Mouse (Mus musculus): ENCODE measurements around the gene Cacng6. TPM values are rescaled to one million over a fixed set of nuclear protein-coding genes. Genes with fewer than 3 reads are reported as not detected.

Cacng6 gene
- 0.09 TPM in 1 of 2 replicates, not detected in the other for polyA plus RNA-seq (2014; fragmentation: Nextera tagmentation; extraction: Ambion mirVana)

DNA sequence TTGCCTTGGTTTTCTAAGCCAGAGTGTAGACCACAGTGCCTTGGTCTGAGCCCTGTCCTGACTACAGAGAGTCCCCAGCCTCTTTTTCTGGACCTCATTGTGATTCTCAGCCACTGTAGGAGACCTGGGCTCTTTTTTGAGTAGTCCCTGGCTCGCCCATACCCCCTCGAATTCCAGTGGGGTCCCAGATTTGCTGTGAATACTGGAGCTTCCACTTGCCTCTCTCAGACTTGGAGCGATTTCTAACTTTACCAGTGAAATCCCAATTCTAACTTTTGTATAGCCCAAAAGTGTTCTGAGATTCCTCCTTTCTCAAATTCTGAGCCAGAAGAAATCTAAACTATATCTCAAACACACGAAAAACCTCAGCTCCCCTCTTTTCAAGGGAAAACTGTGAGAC, at the start of gene Cacng6:
Gene Cacng6, plus strand, starts transcription at position 301 of the 400 bp plus-strand sequence.
- Histone ChIP-seq H3K9ac (ENCODE audit: low read length) (peak within 1 kb of the TSS; percentile 36), H3K9me3 (replicated peaks; ENCODE audit: control insufficient read depth, low read length) (no peaks in the 10 kb centered on the region), H3K4me1 (ENCODE audit: control insufficient read depth, insufficient read depth, low read length) (0 out of 2 replicates have a peak, but pooled peaks cover 3% of the 10 kb centered on the region), H3K27ac (ENCODE audit: low read depth, low read length) (no peak within 1 kb of the TSS), H3K4me3 (ENCODE audit: low read depth, low read length) (peak within 1 kb of the TSS; percentile 9; the same call in 1 of the 2 replicates), H3K4me2 (ENCODE audit: low read length) (peak within 1 kb of the TSS; percentile 47), H3K36me3 (ENCODE audit: control insufficient read depth, insufficient read depth, low read length) (no peaks in the 10 kb centered on the region), H3K27me3 (replicated peaks; ENCODE audit: control insufficient read depth, insufficient read depth, low read length) (peaks cover 23% of the 10 kb centered on the region)
- 45% methylated on average over 4 of the region's 4 CpGs for WGBS
- ATAC-seq (no peak), DNase-seq (ENCODE audit: low spot score) (no peak)

GRCm38 (mm10) chr7:3376831-3377230, 47.2 kb upstream of the Cacng6 start:
- Histone ChIP-seq H3K36me3 (ENCODE audit: control insufficient read depth, insufficient read depth, low read length) (no peaks in the 10 kb centered on the region), H3K4me3 (ENCODE audit: low read depth, low read length) (no peak overlapping the region), H3K9ac (ENCODE audit: low read length) (no peak overlapping the region), H3K4me1 (ENCODE audit: control insufficient read depth, insufficient read depth, low read length) (no peaks in the 10 kb centered on the region), H3K9me3 (replicated peaks; ENCODE audit: control insufficient read depth, low read length) (no peaks in the 10 kb centered on the region), H3K27me3 (replicated peaks; ENCODE audit: control insufficient read depth, insufficient read depth, low read length) (no peaks in the 10 kb centered on the region), H3K27ac (ENCODE audit: low read depth, low read length) (no peak overlapping the region), H3K4me2 (ENCODE audit: low read length) (no peak overlapping the region)
- DNase-seq (ENCODE audit: low spot score) (no peak), ATAC-seq (no peak; the same call in 1 of the 2 replicates)
- 56% methylated on average over 4 of the region's 4 CpGs for WGBS

DNA sequence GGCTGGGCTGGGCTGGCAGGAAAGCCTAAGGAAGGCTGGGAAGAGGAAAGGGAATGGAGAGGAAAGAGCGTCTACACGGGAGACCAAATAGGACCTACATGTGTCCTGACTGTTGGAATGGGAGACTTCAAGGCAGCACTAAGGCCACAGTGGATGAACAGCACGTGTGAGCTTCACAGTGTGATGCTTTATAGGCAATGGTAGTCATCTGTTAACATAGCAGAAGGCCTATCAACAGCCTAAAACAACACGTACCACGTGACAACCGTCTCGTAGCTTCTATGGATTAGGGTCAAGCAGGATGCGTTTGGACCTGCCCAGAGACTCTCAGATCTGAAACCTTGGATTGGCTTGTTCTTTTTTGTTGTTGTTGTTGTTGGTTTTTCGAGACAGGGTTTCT, 41.9 kb upstream of the Cacng6 start:
- Histone ChIP-seq H3K27me3 (replicated peaks; ENCODE audit: control insufficient read depth, insufficient read depth, low read length) (no peaks in the 10 kb centered on the region), H3K4me3 (ENCODE audit: low read depth, low read length) (no peak overlapping the region), H3K9me3 (replicated peaks; ENCODE audit: control insufficient read depth, low read length) (no peaks in the 10 kb centered on the region), H3K27ac (ENCODE audit: low read depth, low read length) (no peak overlapping the region), H3K4me2 (ENCODE audit: low read length) (no peak overlapping the region), H3K4me1 (ENCODE audit: control insufficient read depth, insufficient read depth, low read length) (no peaks in the 10 kb centered on the region), H3K9ac (ENCODE audit: low read length) (no peak overlapping the region), H3K36me3 (ENCODE audit: control insufficient read depth, insufficient read depth, low read length) (no peaks in the 10 kb centered on the region)
- 86% methylated on average over 9 of the region's 9 CpGs for WGBS
- DNase-seq (ENCODE audit: low spot score) (no peak), ATAC-seq (no peak)

- ATAC-seq, result no peak
- Histone ChIP-seq H3K27me3 (replicated peaks; ENCODE audit: control insufficient read depth, insufficient read depth, low read length) (no peaks in the 10 kb centered on the region), H3K4me1 (ENCODE audit: control insufficient read depth, insufficient read depth, low read length) (0 out of 2 replicates have a peak, but pooled peaks cover 3% of the 10 kb centered on the region), H3K4me2 (ENCODE audit: low read length) (no peak overlapping the region), H3K9me3 (replicated peaks; ENCODE audit: control insufficient read depth, low read length) (no peaks in the 10 kb centered on the region), H3K27ac (ENCODE audit: low read depth, low read length) (no peak overlapping the region), H3K36me3 (ENCODE audit: control insufficient read depth, insufficient read depth, low read length) (no peaks in the 10 kb centered on the region), H3K9ac (ENCODE audit: low read length) (no peak overlapping the region), H3K4me3 (ENCODE audit: low read depth, low read length) (no peak overlapping the region)
- no peak for DNase-seq (ENCODE audit: low spot score)
- WGBS, result 92% methylated on average over 5 of the region's 5 CpGs
Observed at GRCm38 (mm10) chr7:3384807-3385319, 39.1 kb upstream of the Cacng6 start.

DNA sequence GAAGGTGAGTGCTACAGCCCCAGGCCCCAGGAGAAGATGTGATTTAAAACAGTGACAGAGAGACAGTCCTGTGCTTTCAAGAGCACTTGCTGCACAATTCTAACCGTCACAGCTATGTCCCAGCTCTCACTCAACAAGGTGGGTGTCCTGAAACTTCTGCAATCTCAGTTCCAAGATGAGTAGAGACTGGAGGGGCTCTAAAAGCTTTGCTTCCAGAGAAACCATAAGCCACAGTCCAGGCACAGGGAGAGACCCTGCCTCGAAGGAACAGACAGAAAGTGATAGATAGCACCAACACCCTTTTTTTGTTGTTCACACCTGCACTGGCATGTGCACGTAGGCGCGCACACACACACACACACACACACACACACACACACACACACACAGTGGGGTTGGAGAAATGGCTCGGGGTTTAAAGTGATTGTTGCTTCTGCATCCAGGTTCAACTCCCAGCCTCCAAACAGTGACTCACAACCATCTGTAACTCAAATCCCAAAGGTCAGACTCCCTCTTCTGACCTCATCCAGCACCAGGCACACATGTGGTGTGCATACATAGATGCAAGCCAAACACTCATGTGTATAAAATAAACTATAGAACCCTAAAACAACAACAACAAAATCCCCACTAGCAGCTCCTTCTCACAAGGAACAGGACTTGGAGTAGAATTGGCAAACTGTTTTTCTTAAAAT, 37.8 kb upstream of the Cacng6 start:
- peaks cover 5% of the 10 kb centered on the region for H3K4me1 ChIP-seq (ENCODE audit: control insufficient read depth, insufficient read depth, low read length)
- no peak overlapping the region for H3K4me3 ChIP-seq (ENCODE audit: low read depth, low read length)
- H3K36me3 ChIP-seq (ENCODE audit: control insufficient read depth, insufficient read depth, low read length), result no peaks in the 10 kb centered on the region
- no peak for DNase-seq (ENCODE audit: low spot score)
- H3K27ac ChIP-seq (ENCODE audit: low read depth, low read length), result no peak overlapping the region
- WGBS, result 78% methylated on average over 6 of the region's 6 CpGs
- H3K9me3 ChIP-seq (replicated peaks; ENCODE audit: control insufficient read depth, low read length), result no peaks in the 10 kb centered on the region
- no peak overlapping the region for H3K9ac ChIP-seq (ENCODE audit: low read length)
- H3K4me2 ChIP-seq (ENCODE audit: low read length), result no peak overlapping the region
- no peak for ATAC-seq
- H3K27me3 ChIP-seq (replicated peaks; ENCODE audit: control insufficient read depth, insufficient read depth, low read length), result no peaks in the 10 kb centered on the region

- ATAC-seq (no peak), DNase-seq (ENCODE audit: low spot score) (no peak)
- peaks cover 14% of the 10 kb centered on the region for H3K4me1 ChIP-seq (ENCODE audit: control insufficient read depth, insufficient read depth, low read length)
- H3K4me2 ChIP-seq (ENCODE audit: low read length), result 0 out of 2 replicates have a peak overlapping the region, but pooled peaks have one; percentile 14
- H3K4me3 ChIP-seq (ENCODE audit: low read depth, low read length), result no peak overlapping the region
- H3K27ac ChIP-seq (ENCODE audit: low read depth, low read length), result no peak overlapping the region
- no peak overlapping the region for H3K9ac ChIP-seq (ENCODE audit: low read length)
- H3K36me3 ChIP-seq (ENCODE audit: control insufficient read depth, insufficient read depth, low read length), result no peaks in the 10 kb centered on the region
- no peaks in the 10 kb centered on the region for H3K27me3 ChIP-seq (replicated peaks; ENCODE audit: control insufficient read depth, insufficient read depth, low read length)
- 79% methylated on average over 17 of the region's 18 CpGs for WGBS
- no peaks in the 10 kb centered on the region for H3K9me3 ChIP-seq (replicated peaks; ENCODE audit: control insufficient read depth, low read length)
Observed at GRCm38 (mm10) chr7:3387761-3388160, 36.2 kb upstream of the Cacng6 start.

GRCm38 (mm10) chr7:3388885-3389284, 35.1 kb upstream of the Cacng6 start:
- no peak overlapping the region for H3K9ac ChIP-seq (ENCODE audit: low read length)
- H3K27me3 ChIP-seq (replicated peaks; ENCODE audit: control insufficient read depth, insufficient read depth, low read length), result no peaks in the 10 kb centered on the region
- WGBS, result 67% methylated on average over 6 of the region's 6 CpGs
- H3K27ac ChIP-seq (ENCODE audit: low read depth, low read length), result no peak overlapping the region
- peak overlapping the region; percentile 48; the same call in 1 of the 2 replicates for H3K4me3 ChIP-seq (ENCODE audit: low read depth, low read length)
- ATAC-seq (no peak), DNase-seq (ENCODE audit: low spot score) (no peak)
- no peaks in the 10 kb centered on the region for H3K36me3 ChIP-seq (ENCODE audit: control insufficient read depth, insufficient read depth, low read length)
- peak overlapping the region; percentile 83 for H3K4me2 ChIP-seq (ENCODE audit: low read length)
- H3K9me3 ChIP-seq (replicated peaks; ENCODE audit: control insufficient read depth, low read length), result no peaks in the 10 kb centered on the region
- peaks cover 18% of the 10 kb centered on the region for H3K4me1 ChIP-seq (ENCODE audit: control insufficient read depth, insufficient read depth, low read length)

GRCm38 (mm10) chr7:3389444-3390412, 34.3 kb upstream of the Cacng6 start:
- H3K4me1 ChIP-seq (ENCODE audit: control insufficient read depth, insufficient read depth, low read length), result peaks cover 18% of the 10 kb centered on the region
- peak; percentile 73 for ATAC-seq
- peak; percentile 87 for DNase-seq (ENCODE audit: low spot score)

More at GRCm38 (mm10) chr7:3389444-3390412, 34.3 kb upstream of the Cacng6 start:
- H3K9ac ChIP-seq (ENCODE audit: low read length), result peak overlapping the region; percentile 48; the same call in 1 of the 2 replicates
- WGBS, result 3% methylated on average over 17 of the region's 17 CpGs
- H3K36me3 ChIP-seq (ENCODE audit: control insufficient read depth, insufficient read depth, low read length), result peaks cover 8% of the 10 kb centered on the region
- H3K27ac ChIP-seq (ENCODE audit: low read depth, low read length), result peak overlapping the region; percentile 68
- H3K4me2 ChIP-seq (ENCODE audit: low read length), result peak overlapping the region; percentile 83
- no peaks in the 10 kb centered on the region for H3K27me3 ChIP-seq (replicated peaks; ENCODE audit: control insufficient read depth, insufficient read depth, low read length)
- no peaks in the 10 kb centered on the region for H3K9me3 ChIP-seq (replicated peaks; ENCODE audit: control insufficient read depth, low read length)
- peak overlapping the region; percentile 48 for H3K4me3 ChIP-seq (ENCODE audit: low read depth, low read length)
